Comparison of ENCODE assay signal across 11 mouse cellular contexts in the genomic region with DNA sequence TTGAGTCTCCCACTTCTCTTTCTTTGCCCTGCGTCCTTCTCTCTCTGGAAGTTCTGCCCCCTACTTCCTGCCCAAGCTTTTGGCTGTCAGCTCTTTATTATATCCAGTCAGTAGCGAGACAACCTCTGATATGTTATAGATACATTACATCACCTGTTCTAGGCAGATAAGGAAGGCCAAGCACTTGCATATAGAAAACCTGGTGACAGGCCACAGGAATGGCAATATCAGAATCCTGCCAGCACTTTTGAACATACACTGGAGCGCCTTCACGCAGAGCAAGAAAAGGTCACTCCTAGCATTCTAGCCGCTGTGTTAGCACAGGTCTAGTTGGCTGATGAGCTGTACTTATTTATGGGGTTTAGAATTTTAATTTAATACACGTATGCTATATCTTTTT.
A peak's percentile ranks its signal among the peaks of the same experiment; 100 is the strongest.
DNase-seq lines count a peak whose midpoint lies in the region; ATAC-seq and TF ChIP-seq lines count a peak whose summit lies in the region.
"Had no signal": no experiment of that assay in that cellular context is flagged by ENCODE, and none has a peak within 500 bp of the region (broad histone marks: within the 10 kb centered on the region; RNA-seq: fewer than 3 reads in every experiment).

No protein-coding gene starts in this region.

- H3K9me3 ChIP-seq in kidney, postnatal 0 days (replicated peaks; ENCODE audit: low read length) = no peaks in the 10 kb centered on the region
- no peaks in the 10 kb centered on the region for H3K9me3 ChIP-seq in limb, embryonic 14.5 days (ENCODE audit: control insufficient read depth, low read length)
- no peaks in the 10 kb centered on the region for H3K9me3 ChIP-seq in stomach, embryonic 14.5 days (ENCODE audit: control insufficient read depth, low read depth, low read length)
- H3K9me3 ChIP-seq: forebrain, embryonic 13.5 days; neural tube, embryonic 13.5 days had no signal

- WGBS in kidney, postnatal 0 days = 67% methylated on average over 6 of the region's 6 CpGs
- 62% methylated on average over 6 of the region's 6 CpGs for WGBS in limb, embryonic 14.5 days
- WGBS in stomach, embryonic 14.5 days = 65% methylated on average over 6 of the region's 6 CpGs

- no peak for TF ChIP-seq CTCF in kidney, postnatal 0 days (IDR thresholded peaks at IDR 0.05; ENCODE audit: low read depth)

- no peaks in the 10 kb centered on the region for H3K27me3 ChIP-seq in kidney, postnatal 0 days (ENCODE audit: insufficient read depth, low read length)
- H3K27me3 ChIP-seq in limb, embryonic 14.5 days (ENCODE audit: control insufficient read depth, insufficient read depth, low read length) = no peaks in the 10 kb centered on the region
- no peaks in the 10 kb centered on the region for H3K27me3 ChIP-seq in stomach, embryonic 14.5 days (ENCODE audit: control insufficient read depth, insufficient read depth, low read length)
- H3K27me3 ChIP-seq: forebrain, embryonic 13.5 days; neural tube, embryonic 13.5 days had no signal

- no peak for ATAC-seq in kidney, postnatal 0 days (replicated peaks; ENCODE audit: low FRiP score, low read depth)
- no peak for ATAC-seq in limb, embryonic 14.5 days (ENCODE audit: low FRiP score, low read depth)
- ATAC-seq in stomach, embryonic 14.5 days (ENCODE audit: insufficient number of reproducible peaks, insufficient read depth, low FRiP score, low read depth) = peak; percentile 16; the same call in 1 of the 2 replicates
- ATAC-seq: forebrain, embryonic 13.5 days had no signal

- H3K4me2 ChIP-seq in kidney, postnatal 0 days (ENCODE audit: low read length) = no peak overlapping the region
- no peak overlapping the region for H3K4me2 ChIP-seq in limb, embryonic 14.5 days (replicated peaks; ENCODE audit: low read depth, low read length, severe bottlenecking)
- no peak overlapping the region; the same call in 1 of the 2 replicates for H3K4me2 ChIP-seq in stomach, embryonic 14.5 days (replicated peaks; ENCODE audit: low read depth, low read length)
- H3K4me2 ChIP-seq: forebrain, embryonic 13.5 days; neural tube, embryonic 13.5 days had no signal

- H3K9ac ChIP-seq in kidney, postnatal 0 days (ENCODE audit: low read depth, low read length) = no peak overlapping the region
- H3K9ac ChIP-seq in limb, embryonic 14.5 days (ENCODE audit: low read depth, low read length, severe bottlenecking) = no peak overlapping the region
- H3K9ac ChIP-seq in stomach, embryonic 14.5 days (replicated peaks; ENCODE audit: low read depth, low read length) = no peak overlapping the region
- H3K9ac ChIP-seq: forebrain, embryonic 13.5 days; neural tube, embryonic 13.5 days had no signal

- peak; percentile 32 to 34 for DNase-seq in cerebellum, postnatal 25 days
- no peak for DNase-seq in cerebellum, adult 9-10 months
- DNase-seq in kidney, postnatal 0 days (ENCODE audit: low spot score) = no peak
- no peak for DNase-seq in kidney, adult 8-10 months
- no peak for DNase-seq in limb, embryonic 14.5 days (ENCODE audit: low spot score)
- DNase-seq in lung, postnatal 25 days (ENCODE audit: low spot score) = no peak
- DNase-seq in layer of hippocampus, adult 9-11 months = no peak
- DNase-seq: midbrain, embryonic 14.5 days had no signal

- H3K4me1 ChIP-seq in kidney, postnatal 0 days (replicated peaks; ENCODE audit: insufficient read depth, low read length) = 0 out of 2 replicates have a peak, but pooled peaks cover 10% of the 10 kb centered on the region
- peaks cover 30% of the 10 kb centered on the region for H3K4me1 ChIP-seq in limb, embryonic 14.5 days (ENCODE audit: control insufficient read depth, insufficient read depth, low read length)
- H3K4me1 ChIP-seq in stomach, embryonic 14.5 days (ENCODE audit: control insufficient read depth, insufficient read depth, low read length) = peaks cover 13% of the 10 kb centered on the region; the same call in 1 of the 2 replicates

- peaks cover 7% of the 10 kb centered on the region; the same call in 1 of the 2 replicates for H3K36me3 ChIP-seq in kidney, postnatal 0 days (ENCODE audit: insufficient read depth, low read length)
- H3K36me3 ChIP-seq in limb, embryonic 14.5 days (ENCODE audit: control insufficient read depth, insufficient read depth, low read length) = no peaks in the 10 kb centered on the region
- H3K36me3 ChIP-seq in stomach, embryonic 14.5 days (ENCODE audit: control insufficient read depth, insufficient read depth, low read length) = no peaks in the 10 kb centered on the region
- H3K36me3 ChIP-seq: neural tube, embryonic 13.5 days had no signal

- H3K4me3 ChIP-seq in kidney, postnatal 0 days (replicated peaks; ENCODE audit: low read depth, low read length) = no peak overlapping the region
- H3K4me3 ChIP-seq in limb, embryonic 14.5 days (replicated peaks; ENCODE audit: low read length) = no peak overlapping the region
- H3K4me3 ChIP-seq in stomach, embryonic 14.5 days (ENCODE audit: low read depth, low read length) = no peak overlapping the region
- H3K4me3 ChIP-seq: forebrain, embryonic 13.5 days; neural tube, embryonic 13.5 days had no signal

- no peak for TF ChIP-seq POLR2A in limb, embryonic 14.5 days (IDR thresholded peaks at IDR 0.05; ENCODE audit: borderline replicate concordance, extremely low read depth, insufficient read depth, insufficient read length)

- 0 out of 2 replicates have a peak overlapping the region, but pooled peaks have one; percentile 36 for H3K27ac ChIP-seq in kidney, postnatal 0 days
- H3K27ac ChIP-seq in limb, embryonic 14.5 days (replicated peaks; ENCODE audit: low read depth, low read length) = peak overlapping the region; percentile 59; the same call in 1 of the 2 replicates
- H3K27ac ChIP-seq in stomach, embryonic 14.5 days (ENCODE audit: low read length) = no peak overlapping the region
- H3K27ac ChIP-seq: forebrain, embryonic 13.5 days; neural tube, embryonic 13.5 days had no signal

Comparison
In these comparisons a context has a peak if more than half of its experiments do, and no peak if none do; other contexts are left out.
1. DNase-seq: peak in cerebellum, postnatal 25 days (2 of 2); none in cerebellum, adult 9-10 months (single experiment), kidney, postnatal 0 days (single experiment), kidney, adult 8-10 months (0 of 2), limb, embryonic 14.5 days (single experiment), lung, postnatal 25 days (single experiment) and layer of hippocampus, adult 9-11 months (single experiment).